Mouse (Mus musculus): ENCODE results near the gene Cysrt1. TPM values are rescaled to one million over a fixed set of nuclear protein-coding genes. Genes with fewer than 3 reads are reported as not detected.

Cysrt1 gene
- total RNA-seq, 4 experiments from 2014 or later: not detected

- peak; percentile 90 for DNase-seq (ENCODE audit: low spot score)
These were observed 31.1 kb downstream of the Cysrt1 start, which contains the start of gene Nelfb for GRCm38 (mm10) chr2:25211121-25211670. Gene Nelfb, minus strand, starts transcription at chr2:25211489.

DNA sequence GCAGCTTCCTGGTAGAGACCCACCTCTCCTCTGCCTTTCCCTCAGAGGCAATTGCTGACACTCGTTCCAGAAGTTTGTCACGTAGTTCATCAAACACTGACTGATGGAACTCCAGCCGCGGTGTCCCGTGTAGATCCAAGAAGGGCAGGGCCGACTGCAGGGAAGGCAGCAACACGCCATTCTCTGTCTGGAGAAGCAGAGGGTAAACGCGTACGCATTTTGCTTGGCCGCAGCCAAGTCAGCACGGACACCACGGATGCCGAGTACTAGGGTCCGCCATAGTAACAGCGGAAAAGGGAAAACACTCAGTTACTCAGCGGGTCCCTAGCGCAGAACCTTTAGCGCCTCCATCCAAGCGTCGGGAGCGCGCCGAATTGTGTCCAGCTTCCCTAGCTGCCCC lies 31.6 kb downstream of the Cysrt1 start:
- no peak for DNase-seq (ENCODE audit: low spot score)

GRCm38 (mm10) chr2:25207593-25207992 lies 34.7 kb downstream of the Cysrt1 start:
- DNase-seq (ENCODE audit: low spot score): no peak

- DNase-seq (ENCODE audit: low spot score): no peak
These were observed 38.5 kb downstream of the Cysrt1 start for GRCm38 (mm10) chr2:25203631-25204214.

- DNase-seq (ENCODE audit: low spot score): no peak
These were observed 41.6 kb downstream of the Cysrt1 start for GRCm38 (mm10) chr2:25200631-25201030.

DNA sequence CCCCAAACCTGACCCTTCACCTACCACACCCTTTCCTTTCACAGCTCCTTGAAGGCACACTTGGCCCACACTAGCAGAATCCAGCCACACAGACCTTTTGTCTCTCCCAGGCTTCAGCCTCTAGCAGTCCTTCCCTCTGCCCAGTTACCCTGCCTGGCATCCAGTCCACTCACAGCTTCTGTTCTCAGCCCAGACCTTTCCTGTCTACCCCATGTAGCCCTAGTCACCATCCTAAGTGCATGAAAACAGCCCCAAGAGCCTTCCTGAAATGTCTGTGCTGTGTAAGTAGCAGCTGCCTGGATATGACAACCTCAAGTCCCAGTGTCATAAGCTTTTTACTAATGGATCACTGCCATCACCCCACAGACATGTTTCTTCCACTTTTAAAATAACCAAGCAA lies 44.3 kb downstream of the Cysrt1 start:
- DNase-seq (ENCODE audit: low spot score): no peak

- DNase-seq (ENCODE audit: low spot score): peak; percentile 30
These were observed 45.1 kb downstream of the Cysrt1 start for GRCm38 (mm10) chr2:25197191-25197590.

DNA sequence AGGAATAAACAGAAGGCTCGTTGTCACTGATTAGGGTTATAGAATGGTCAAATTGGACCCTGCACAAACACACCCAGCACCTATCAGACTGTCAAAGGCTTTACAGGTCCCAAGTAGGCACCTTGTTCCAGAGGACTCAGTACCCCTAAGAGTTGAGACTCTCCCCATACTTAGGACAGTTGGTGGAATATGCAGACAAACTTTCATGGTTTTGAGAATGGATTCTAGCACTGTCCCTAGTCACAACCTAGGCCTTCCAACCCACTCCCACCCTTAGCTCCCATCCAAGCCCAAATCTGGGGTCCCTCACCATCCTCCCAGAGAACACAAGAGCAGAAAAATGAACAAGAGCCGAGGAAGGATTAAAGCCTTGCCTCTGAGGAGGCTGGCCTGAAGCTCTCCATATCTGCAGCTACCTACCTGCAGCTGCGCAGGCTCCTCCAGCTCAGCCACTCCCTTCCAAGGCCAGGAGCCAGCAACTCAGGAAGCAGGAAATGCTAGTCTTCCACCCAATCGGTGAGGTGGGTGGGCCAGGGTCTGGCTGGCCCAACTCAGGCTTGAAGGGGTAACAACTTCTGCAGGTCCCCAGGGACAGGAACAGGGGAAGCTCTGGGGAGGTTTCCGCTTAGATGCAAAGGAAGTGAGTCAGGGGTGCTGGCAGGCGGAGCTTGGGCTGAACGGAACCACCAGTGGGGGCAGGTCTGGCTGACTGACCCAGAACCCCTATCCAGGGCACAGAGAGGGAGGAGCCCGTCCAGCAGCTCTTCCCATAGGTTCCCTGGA lies 45.9 kb downstream of the Cysrt1 start, which contains the start of gene Tor4a:
TSS of gene Tor4a (minus strand) at position 715 of the 783 bp plus-strand sequence.
- peak; percentile 94 for DNase-seq (ENCODE audit: low spot score)

- peak; percentile 82 for DNase-seq (ENCODE audit: low spot score)
These were observed 46.8 kb downstream of the Cysrt1 start for GRCm38 (mm10) chr2:25195211-25196156.

- DNase-seq (ENCODE audit: low spot score): peak; percentile 38
These were observed 47.6 kb downstream of the Cysrt1 start for GRCm38 (mm10) chr2:25194486-25195171.

GRCm38 (mm10) chr2:25194006-25194405 lies 48.2 kb downstream of the Cysrt1 start:
- no peak for DNase-seq (ENCODE audit: low spot score)

DNA sequence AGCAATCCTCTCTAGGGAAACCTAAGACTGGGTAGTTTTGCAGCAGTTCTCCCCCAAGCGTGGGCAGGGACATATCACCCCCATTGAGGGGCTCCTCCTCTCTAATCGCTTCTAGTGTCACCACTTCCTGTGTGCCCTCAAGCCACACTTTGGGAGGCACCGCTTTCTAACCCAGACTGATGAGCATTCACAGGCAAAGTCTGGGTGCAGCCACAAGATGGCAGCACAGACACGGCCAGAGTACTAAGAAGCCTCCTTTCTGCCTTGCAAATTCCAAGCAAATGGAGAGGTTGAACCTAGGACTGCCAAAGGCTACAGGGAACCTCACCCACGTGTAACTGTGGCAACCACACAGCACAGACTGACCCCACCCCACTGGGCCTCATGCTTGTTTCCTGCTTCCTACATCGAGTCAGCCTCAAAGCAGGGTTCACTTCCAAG lies 48.9 kb downstream of the Cysrt1 start:
- DNase-seq (ENCODE audit: low spot score): peak; percentile 87

Other genes starting within 250 kb of the Cysrt1 start
- 10 to 100 TPM; 11.7 to 15.9 (median 12.2) TPM for gene Nsmf, start 188.1 kb downstream of the Cysrt1 start, total RNA-seq (2022)
- gene Entpd8, start 162.1 kb downstream of the Cysrt1 start, total RNA-seq (2022): not detected
- gene Noxa1, start 147.3 kb downstream of the Cysrt1 start, total RNA-seq (2022): not detected
- gene Nrarp, start 61.7 kb downstream of the Cysrt1 start, total RNA-seq (2022): 1 to 10 TPM; 5.0 to 9.4 (median 9.2) TPM
- gene Tor4a, start 45.6 kb downstream of the Cysrt1 start, total RNA-seq (2022): 1 to 10 TPM; 3.9 to 5.0 (median 4.7) TPM
- 10 to 100 TPM; 38.5 to 49.3 (median 39.5) TPM for gene Nelfb, start 31.0 kb downstream of the Cysrt1 start, total RNA-seq (2022)
- not detected for gene Stpg3, start 27.8 kb downstream of the Cysrt1 start, total RNA-seq (2022)
- gene Fam166a, start 23.7 kb downstream of the Cysrt1 start, total RNA-seq (2022): not detected
- gene Tubb4b, start 17.8 kb downstream of the Cysrt1 start, total RNA-seq (2022): 100 to 1,000 TPM; 308 to 380 (median 323) TPM
- not detected for gene Slc34a3, start 8.1 kb downstream of the Cysrt1 start, total RNA-seq (2022)
- not detected for gene Rnf224, start 5.7 kb downstream of the Cysrt1 start, total RNA-seq (2022)
- 1 to 10 TPM in 2 of 4 experiments, under 1 TPM in 2; 0.53 to 1.7 (median 1.2) TPM for gene Rnf208, start 197 bp downstream of the Cysrt1 start, total RNA-seq (2022)
- 1 to 10 TPM; 1.8 to 2.4 (median 2.1) TPM for gene AL732309.1, start 4.4 kb upstream of the Cysrt1 start, total RNA-seq (2022)
- gene Tmem203, start 13.0 kb upstream of the Cysrt1 start, total RNA-seq (2022): 10 to 100 TPM; 11.4 to 16.1 (median 13.6) TPM
- gene Tprn, start 20.2 kb upstream of the Cysrt1 start, total RNA-seq (2022): 1 to 10 TPM; 4.0 to 8.6 (median 6.7) TPM
- 10 to 100 TPM; 39.5 to 47.1 (median 40.1) TPM for gene Ssna1, start 30.0 kb upstream of the Cysrt1 start, total RNA-seq (2022)
- gene Anapc2, start 30.0 kb upstream of the Cysrt1 start, total RNA-seq (2022): 10 to 100 TPM; 36.8 to 39.8 (median 37.6) TPM
- gene Tmem210, start 45.7 kb upstream of the Cysrt1 start, total RNA-seq (2022): not detected
- not detected for gene Lrrc26, start 47.5 kb upstream of the Cysrt1 start, total RNA-seq (2022)
- under 1 TPM in 2 of 4 experiments, not detected in 2; 0.09 to 0.11 TPM for gene Grin1, start 76.7 kb upstream of the Cysrt1 start, total RNA-seq (2022)
- 10 to 100 TPM; 19.9 to 28.2 (median 22.5) TPM for gene Man1b1, start 89.9 kb upstream of the Cysrt1 start, total RNA-seq (2022)
- gene Dpp7, start 113.9 kb upstream of the Cysrt1 start, total RNA-seq (2022): 1 to 10 TPM; 3.8 to 5.2 (median 5.1) TPM
- gene Uap1l1, start 123.2 kb upstream of the Cysrt1 start, total RNA-seq (2022): 10 to 100 TPM in 1 of 4 experiments, 1 to 10 TPM in 3; 8.9 to 10.7 (median 9.5) TPM
- not detected for gene Sapcd2, start 129.9 kb upstream of the Cysrt1 start, total RNA-seq (2022)
- 10 to 100 TPM; 11.6 to 14.4 (median 12.6) TPM for gene Entpd2, start 153.4 kb upstream of the Cysrt1 start, total RNA-seq (2022)
- gene Npdc1, start 156.9 kb upstream of the Cysrt1 start, total RNA-seq (2022): 10 to 100 TPM; 25.3 to 35.8 (median 33.6) TPM
- under 1 TPM in 2 of 4 experiments, not detected in 2; 0.16 to 0.60 TPM for gene Fut7, start 180.8 kb upstream of the Cysrt1 start, total RNA-seq (2022)
- gene Abca2, start 186.3 kb upstream of the Cysrt1 start, total RNA-seq (2022): 10 to 100 TPM; 42.5 to 47.2 (median 45.2) TPM
- 1 to 10 TPM; 1.3 to 3.6 (median 2.3) TPM for gene Clic3, start 214.4 kb upstream of the Cysrt1 start, total RNA-seq (2022)
- 10 to 100 TPM; 21.4 to 30.7 (median 23.3) TPM for gene Paxx, start 218.6 kb upstream of the Cysrt1 start, total RNA-seq (2022)
- gene Ptgds, start 227.6 kb upstream of the Cysrt1 start, total RNA-seq (2022): 1,000 to 10,000 TPM in 1 of 4 experiments, 100 to 1,000 TPM in 3; 350 to 1,004 (median 621) TPM

Measured in heart, adult 8-10 months (tissue).